Mouse (Mus musculus) ES-E14 (cell line): ENCODE data around the gene Kctd21. TPM values are rescaled to one million over a fixed set of nuclear protein-coding genes. Genes with fewer than 3 reads are reported as not detected.

Experiments
- DNase-seq: peaks from one replicate; pipeline ENCODE4 v3.0.0-alpha.2; 2013; ENCODE audit warnings: low read depth, low spot score
- H3K27ac ChIP-seq: 2 replicates; pipeline ENCODE4 v1.5.1; 2012; ENCODE audit warnings: low read depth, mild to moderate bottlenecking, low read length, moderate library complexity, mixed read lengths; ENCODE audit not compliant: poor library complexity, insufficient read depth, severe bottlenecking
- H3K36me3 ChIP-seq: 2 replicates; pipeline ENCODE4 v1.6.1; 2012; ENCODE audit warnings: mild to moderate bottlenecking, low read length, moderate library complexity, mixed read lengths; ENCODE audit not compliant: control insufficient read depth, poor library complexity, insufficient read depth, severe bottlenecking
- H3K4me1 ChIP-seq, 2 experiments: fragments of 150-350 bp in 1 of 2; sonication (generic) in 1 of 2; 2 replicates each; pipeline ENCODE4 v1.6.1; 2012; ENCODE audit warnings: low read length in 2 of 2, mild to moderate bottlenecking in 1 of 2, mixed read lengths in 1 of 2; ENCODE audit not compliant: control insufficient read depth in 2 of 2, insufficient read depth in 2 of 2, poor library complexity in 1 of 2
- H3K4me3 ChIP-seq, 2 experiments: fragments of 150-350 bp in 1 of 2; sonication (generic) in 1 of 2; 2 replicates each; pipeline ENCODE4 v1.5.1; 2012; ENCODE audit warnings: low read length in 2 of 2, low read depth in 1 of 2, mild to moderate bottlenecking in 1 of 2, mixed read lengths in 1 of 2; ENCODE audit not compliant: insufficient read depth in 1 of 2, poor library complexity in 1 of 2, severe bottlenecking in 1 of 2
- H3K9ac ChIP-seq: 2 replicates; pipeline ENCODE4 v1.6.1; 2012; ENCODE audit warnings: low read depth, mild to moderate bottlenecking, low read length, mixed read lengths; ENCODE audit not compliant: poor library complexity, insufficient read depth, severe bottlenecking
- H3K9me3 ChIP-seq: fragments of 150-350 bp; sonication (generic); 2 replicates; pipeline ENCODE4 v1.6.1; 2012; ENCODE audit warnings: low read depth, mild to moderate bottlenecking, low read length; ENCODE audit not compliant: control insufficient read depth, insufficient read depth
- CHD2 ChIP-seq: IDR thresholded peaks from 2 replicates; pipeline ENCODE4 v1.6.1; 2014; ENCODE audit warnings: mild to moderate bottlenecking, low read depth, low read length, inconsistent platforms
- HCFC1 ChIP-seq: IDR thresholded peaks from 2 replicates; pipeline ENCODE4 v1.6.1; 2012; ENCODE audit warnings: low read length, inconsistent platforms, borderline replicate concordance; ENCODE audit not compliant: insufficient read depth
- MAFK ChIP-seq: IDR thresholded peaks from 2 replicates; pipeline ENCODE4 v1.6.1; 2014; ENCODE audit warnings: mild to moderate bottlenecking, low read depth, low read length, inconsistent platforms; ENCODE audit not compliant: insufficient read depth
- ZC3H11A ChIP-seq: IDR thresholded peaks from 2 replicates; pipeline ENCODE4 v1.6.1; 2012; ENCODE audit warnings: low read depth, mild to moderate bottlenecking, inconsistent platforms, low read length, borderline replicate concordance
- ZNF384 ChIP-seq: IDR thresholded peaks from 2 replicates; pipeline ENCODE4 v1.6.1; 2012; ENCODE audit warnings: low read depth, low read length, inconsistent platforms
- in situ Hi-C, 2 experiments: fragments of 600-800 bp; cut with MboI; formaldehyde crosslinking; loops; one replicate each; pipeline ENCODE4 v1.15.1; 2025; ENCODE audit warnings: low sequenced_read_pairs in 2 of 2, inconsistent platforms in 1 of 2; ENCODE audit not compliant: unreplicated experiment in 2 of 2
- total RNA-seq: library from RNA; depleted of rRNA; stranded (reverse); fragments of 300-350 nt; gene quantifications from 2 replicates; pipeline ENCODE4 v1.2.3, GENCODE M21; 2012; rRNA removed

Kctd21 gene
- total RNA-seq, 1 experiment, result 1.4 TPM

- H3K27ac ChIP-seq, result no peak overlapping the region
- no peaks in the 10 kb centered on the region for H3K4me1 ChIP-seq
- in situ Hi-C loops, result no loop called here
- DNase-seq, result no peak
- H3K36me3 ChIP-seq, result no peaks in the 10 kb centered on the region
- TF ChIP-seq HCFC1 (no peak), CHD2 (no peak), MAFK (no peak), ZNF384 (no peak), ZC3H11A (no peak)
- H3K9ac ChIP-seq, result no peak overlapping the region
- no peaks in the 10 kb centered on the region for H3K9me3 ChIP-seq
- no peak overlapping the region for H3K4me3 ChIP-seq
These were observed 59.4 kb downstream of the Kctd21 start for GRCm38 (mm10) chr7:97391293-97392078.

GRCm38 (mm10) chr7:97392079-97392445, 59.9 kb downstream of the Kctd21 start:
- no peak for DNase-seq
- in situ Hi-C loops, result no loop called here
- Histone ChIP-seq H3K4me1 (no peaks in the 10 kb centered on the region), H3K36me3 (no peaks in the 10 kb centered on the region), H3K27ac (no peak overlapping the region), H3K9ac (no peak overlapping the region), H3K9me3 (no peaks in the 10 kb centered on the region), H3K4me3 (no peak overlapping the region)
- no peak for TF ChIP-seq CHD2
- TF ChIP-seq MAFK, result no peak
- TF ChIP-seq ZC3H11A, result no peak
- TF ChIP-seq ZNF384, result no peak
- no peak for TF ChIP-seq HCFC1

- H3K27ac ChIP-seq, result no peak overlapping the region
- in situ Hi-C loops, result no loop called here
- H3K9me3 ChIP-seq, result no peaks in the 10 kb centered on the region
- H3K9ac ChIP-seq, result no peak overlapping the region
- TF ChIP-seq ZC3H11A (no peak), HCFC1 (no peak), MAFK (no peak), CHD2 (no peak), ZNF384 (no peak)
- H3K36me3 ChIP-seq, result no peaks in the 10 kb centered on the region
- DNase-seq, result no peak
- H3K4me1 ChIP-seq, result peaks cover 0 to 5% of the 10 kb centered on the region in 2 experiments; a peak in 2 of 4 replicates
- no peak overlapping the region for H3K4me3 ChIP-seq
These were observed 62.2 kb downstream of the Kctd21 start for GRCm38 (mm10) chr7:97394375-97394774.

- in situ Hi-C loops, result no loop called here
These were observed 66.8 kb downstream of the Kctd21 start for GRCm38 (mm10) chr7:97398943-97399342.

More at GRCm38 (mm10) chr7:97398943-97399342, 66.8 kb downstream of the Kctd21 start:
- TF ChIP-seq CHD2 (no peak), MAFK (no peak)
- H3K4me3 ChIP-seq, result 0 out of 4 replicates have a peak overlapping the region, but pooled peaks of 1 of the 2 experiments have one; percentile 86
- H3K9ac ChIP-seq, result no peak overlapping the region
- no peaks in the 10 kb centered on the region for H3K9me3 ChIP-seq
- H3K27ac ChIP-seq, result no peak overlapping the region
- no peaks in the 10 kb centered on the region for H3K36me3 ChIP-seq
- peaks cover 0 to 9% of the 10 kb centered on the region in 2 experiments; a peak in 2 of 4 replicates for H3K4me1 ChIP-seq
- DNase-seq, result no peak

Other genes starting within 250 kb of the Kctd21 start
- gene Usp35, start 307 bp upstream of the Kctd21 start, total RNA-seq, result 5.8 and 10.3 TPM in 2 replicates
- 9.0 and 9.7 TPM in 2 replicates for gene Alg8, start 39.3 kb downstream of the Kctd21 start, total RNA-seq
- 233 and 286 TPM in 2 replicates for gene Ndufc2, start 67.7 kb downstream of the Kctd21 start, total RNA-seq
- 0.85 and 0.89 TPM in 2 replicates for gene Thrsp, start 85.4 kb downstream of the Kctd21 start, total RNA-seq
- gene Kctd14, start 119.0 kb downstream of the Kctd21 start, total RNA-seq, result 0.09 TPM in 1 of 2 replicates, not detected in the other
- gene Ints4, start 148.6 kb downstream of the Kctd21 start, total RNA-seq, result 63.4 and 64.2 TPM in 2 replicates
- 11.1 and 15.5 TPM in 2 replicates for gene Aamdc, start 247.2 kb downstream of the Kctd21 start, total RNA-seq
- 27.0 and 31.1 TPM in 2 replicates for gene Rsf1, start 247.6 kb downstream of the Kctd21 start, total RNA-seq